Mouse (Mus musculus) spleen, postnatal 10 days (tissue): ENCODE measurements around the gene Dhps.
"Not testable (repeated sequence)": the region's sequence is repeated elsewhere in the genome, so short reads cannot be mapped to it uniquely, and the experiment has no call there.

Experiments
- DNase-seq, 2 experiments: peaks; one replicate each; pipeline ENCODE4 v3.0.0; 2021 to 2022; ENCODE audit warnings: low spot score in 2 of 2

The Dhps gene

DNA sequence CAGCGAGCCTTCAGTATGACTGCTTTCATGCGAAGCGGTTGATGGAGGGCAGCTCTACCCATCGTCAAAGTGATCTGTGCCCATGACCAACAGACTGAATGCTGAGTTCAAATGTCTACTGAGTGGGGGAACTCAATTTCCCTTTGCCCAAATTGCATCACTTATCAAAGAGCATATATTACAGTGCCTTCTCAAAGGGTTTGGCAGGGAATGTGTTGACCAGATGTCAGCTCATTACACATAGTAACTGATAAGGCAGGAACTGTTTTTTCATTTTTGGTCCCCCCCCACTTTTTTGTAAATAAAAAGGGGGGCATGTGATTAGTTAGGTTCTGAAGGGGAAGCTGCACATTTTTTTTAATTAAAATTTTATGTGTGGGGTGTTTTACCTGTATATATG lies 9.0 kb upstream of the Dhps start:
- no peak for DNase-seq

DNA sequence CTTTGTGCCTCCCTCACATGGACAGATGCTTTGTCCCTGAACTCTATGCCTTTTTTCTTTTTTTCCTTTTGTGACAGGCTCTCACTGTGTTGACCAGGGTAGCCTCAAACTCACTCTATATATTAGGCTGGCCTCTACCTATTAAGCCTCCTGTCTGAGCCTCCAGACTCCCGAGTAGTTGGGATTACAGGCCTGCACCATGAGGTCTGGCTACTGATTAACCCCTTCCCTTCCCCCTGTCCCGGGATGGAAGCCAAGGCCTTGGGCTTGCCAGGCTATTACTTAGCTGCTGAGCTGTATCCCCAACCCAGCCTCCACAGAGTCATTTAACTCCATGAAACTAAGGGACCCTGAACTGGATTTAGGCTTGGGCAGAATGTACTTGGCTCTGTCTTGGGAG lies 6.3 kb upstream of the Dhps start:
- no peak for DNase-seq

DNA sequence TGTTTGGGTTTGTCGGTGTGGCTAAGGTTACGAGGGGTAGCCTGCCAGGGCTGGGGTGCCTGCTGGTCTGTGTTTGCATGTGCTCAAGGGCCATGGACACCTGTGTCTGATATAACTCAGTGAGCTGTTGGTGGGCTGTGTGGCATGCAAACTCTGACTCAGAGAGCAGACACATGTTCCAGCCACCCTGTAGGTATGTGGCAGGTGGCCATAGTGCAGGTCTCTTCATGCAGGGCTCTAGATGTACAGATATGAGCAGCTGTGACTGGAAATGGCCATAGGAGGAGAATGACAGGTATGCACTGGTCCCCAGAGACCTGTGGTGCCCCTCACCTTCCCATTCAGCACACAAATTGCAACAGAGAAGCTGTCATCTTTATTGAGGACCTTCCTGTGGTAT lies 4.4 kb upstream of the Dhps start:
- DNase-seq: no peak

DNA sequence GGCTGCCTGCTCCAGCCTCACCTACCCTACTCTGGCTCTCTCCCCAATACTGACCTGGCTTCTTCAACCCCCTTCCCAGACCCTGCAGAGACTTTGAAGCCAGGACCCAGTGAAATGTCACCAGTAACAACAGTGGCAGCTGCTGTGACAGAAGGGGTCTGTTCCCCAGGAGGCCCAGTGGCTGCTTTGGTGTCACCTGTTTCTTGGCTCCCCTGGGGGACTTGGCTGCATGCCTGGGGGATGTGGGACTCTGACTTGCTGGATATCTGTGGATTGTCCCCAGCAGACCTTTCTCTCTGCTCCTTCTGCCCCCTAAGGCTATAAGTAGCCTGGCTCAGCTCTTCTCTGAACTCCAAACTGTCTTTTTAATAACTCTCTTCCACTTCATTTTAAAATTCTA lies 3.6 kb upstream of the Dhps start, which contains the start of gene Gm5741:
Gene Gm5741 (minus strand): TSS at position 1 of the 400 bp plus-strand sequence.
- no peak for DNase-seq

DNA sequence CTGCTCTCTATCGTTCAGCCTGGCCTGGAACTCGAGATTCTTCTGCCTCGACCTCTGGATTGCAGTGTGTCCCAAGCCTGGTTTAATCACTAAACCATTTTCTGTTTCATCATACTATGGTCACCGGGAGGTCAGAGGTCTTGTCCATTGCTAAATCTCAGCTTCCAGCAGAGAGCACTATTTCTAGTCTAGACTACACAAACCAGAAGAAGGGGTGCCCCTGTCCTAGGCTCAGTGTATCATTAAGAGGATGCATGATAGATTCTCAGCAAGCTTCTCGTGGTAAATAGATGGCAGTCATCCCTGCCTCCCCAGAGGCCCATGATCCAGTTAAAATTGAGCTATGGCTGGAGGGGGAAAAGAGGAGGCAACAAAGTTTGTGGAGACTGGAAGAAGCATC lies 516 bp upstream of the Dhps start:
- no peak for DNase-seq

DNA sequence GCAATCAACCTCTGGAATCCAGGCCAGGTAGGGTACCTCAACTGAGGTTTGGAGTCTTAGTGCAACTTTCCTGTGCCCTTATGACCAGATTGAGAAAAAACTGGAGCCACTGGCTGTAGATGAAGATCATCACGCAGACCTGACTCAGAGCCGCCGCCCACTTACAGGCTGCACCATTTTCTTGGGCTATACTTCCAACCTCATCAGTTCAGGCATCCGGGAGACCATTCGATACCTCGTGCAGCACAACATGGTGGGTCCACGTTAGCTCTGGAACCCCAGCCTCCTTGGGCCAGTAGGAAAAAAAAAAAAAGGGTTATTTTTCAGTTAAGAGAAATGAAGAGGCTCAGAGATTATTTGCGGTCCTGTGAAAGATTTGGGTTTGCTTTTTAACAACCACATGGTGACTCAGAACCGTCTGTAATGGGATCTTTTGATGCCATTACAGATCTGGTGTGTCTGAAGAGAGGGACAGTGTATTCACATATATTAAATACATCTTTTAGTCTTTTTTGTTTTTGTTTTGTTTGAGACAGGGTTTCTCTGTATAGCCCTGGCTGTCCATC lies 890 bp downstream of the Dhps start:
- DNase-seq: no peak

DNA sequence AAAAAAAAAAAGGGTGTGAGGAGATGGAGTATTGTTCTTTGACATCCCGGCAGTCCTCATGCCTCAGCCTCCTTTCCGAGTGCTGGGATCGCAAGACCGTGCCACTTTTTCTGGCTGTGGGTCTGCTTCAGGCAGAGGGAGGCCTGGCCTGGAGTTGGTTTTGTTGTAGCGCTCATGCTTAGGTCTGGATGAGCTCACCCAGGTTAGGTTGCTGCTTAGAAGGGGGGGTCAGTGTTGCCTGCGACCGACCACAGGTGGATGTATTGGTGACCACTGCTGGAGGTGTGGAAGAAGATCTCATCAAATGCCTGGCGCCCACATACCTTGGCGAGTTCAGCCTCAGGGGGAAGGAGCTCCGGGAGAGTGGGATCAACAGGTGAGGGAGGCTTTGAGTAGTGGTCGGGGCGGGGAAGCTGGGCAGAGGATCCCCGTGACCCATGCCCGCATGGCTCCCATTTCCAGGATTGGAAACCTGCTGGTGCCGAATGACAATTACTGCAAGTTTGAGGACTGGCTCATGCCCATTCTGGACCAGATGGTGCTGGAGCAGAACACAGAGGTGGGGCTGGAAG lies 1.6 kb downstream of the Dhps start:
- no peak for DNase-seq

DNA sequence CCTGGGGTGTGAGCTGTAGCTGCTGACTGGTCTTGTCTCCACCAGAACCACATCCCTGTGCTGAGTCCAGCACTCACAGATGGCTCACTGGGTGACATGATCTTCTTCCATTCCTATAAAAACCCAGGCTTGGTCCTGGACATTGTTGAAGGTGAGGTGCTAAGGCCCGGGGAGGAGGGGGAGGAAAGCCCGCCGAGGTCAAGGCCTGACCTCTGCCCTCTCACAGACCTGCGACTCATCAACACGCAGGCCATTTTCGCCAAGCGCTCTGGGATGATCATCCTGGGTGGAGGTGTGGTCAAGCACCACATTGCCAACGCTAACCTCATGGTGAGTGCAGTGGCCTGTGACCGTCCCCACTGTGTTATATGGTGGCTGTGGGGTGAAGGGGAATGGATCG lies 2.6 kb downstream of the Dhps start:
- no peak for DNase-seq

DNA sequence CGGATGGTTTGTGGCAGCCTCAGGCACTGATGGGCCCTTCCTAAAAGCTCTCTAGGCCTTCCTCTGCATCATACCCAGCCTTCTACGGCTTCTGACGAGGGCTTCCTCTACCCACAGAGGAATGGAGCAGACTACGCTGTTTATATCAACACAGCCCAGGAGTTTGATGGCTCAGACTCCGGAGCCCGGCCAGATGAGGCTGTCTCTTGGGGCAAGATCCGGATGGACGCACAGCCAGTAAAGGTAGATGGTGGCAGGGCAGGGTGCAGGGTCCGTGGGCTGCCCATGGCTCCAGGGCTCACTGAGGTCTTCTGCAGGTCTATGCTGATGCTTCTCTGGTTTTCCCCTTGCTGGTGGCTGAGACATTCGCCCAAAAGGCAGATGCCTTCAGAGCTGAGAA lies 3.1 kb downstream of the Dhps start:
- DNase-seq: no peak

DNA sequence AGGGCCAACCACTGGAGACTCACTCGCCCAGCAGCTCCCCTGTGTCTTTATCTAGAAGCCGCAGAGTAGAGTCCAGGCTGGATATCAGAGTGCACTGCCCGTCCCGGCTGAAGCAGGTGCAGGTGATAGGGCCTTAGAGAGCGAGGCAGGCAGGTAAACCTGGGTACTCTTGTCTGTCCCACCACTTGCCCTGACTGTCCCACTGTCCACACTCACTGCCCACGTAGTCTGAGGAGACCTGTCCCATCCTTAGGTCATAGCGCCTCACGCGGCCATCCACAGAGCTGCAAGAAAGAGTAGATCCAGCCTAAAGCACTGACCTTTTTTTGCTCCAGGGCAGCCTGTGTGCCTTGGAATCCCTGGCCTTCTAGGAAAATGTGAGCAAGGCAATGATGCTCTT lies 4.4 kb downstream of the Dhps start:
- peak; percentile 62 to 78 for DNase-seq

DNA sequence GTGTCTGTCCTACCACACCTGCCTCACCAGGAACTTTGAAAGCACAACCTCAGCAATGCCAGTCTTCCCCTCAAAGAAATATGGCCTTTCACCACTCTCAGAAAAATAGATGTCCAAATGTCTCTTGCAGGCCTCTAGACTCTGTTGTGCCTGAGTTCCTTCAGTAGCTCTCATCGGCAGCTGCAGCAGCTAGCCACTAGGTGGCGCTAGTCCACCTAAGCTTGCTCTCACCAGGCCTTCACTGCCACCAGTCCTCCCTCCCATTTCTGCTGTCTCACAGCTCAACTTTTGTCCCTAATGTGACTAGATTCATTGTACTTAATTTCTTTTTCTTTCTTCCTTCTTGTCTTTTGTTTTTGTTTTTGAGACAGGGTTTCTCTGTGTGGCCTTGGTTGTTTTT lies 5.4 kb downstream of the Dhps start:
- peak; percentile 70 to 86 for DNase-seq

DNA sequence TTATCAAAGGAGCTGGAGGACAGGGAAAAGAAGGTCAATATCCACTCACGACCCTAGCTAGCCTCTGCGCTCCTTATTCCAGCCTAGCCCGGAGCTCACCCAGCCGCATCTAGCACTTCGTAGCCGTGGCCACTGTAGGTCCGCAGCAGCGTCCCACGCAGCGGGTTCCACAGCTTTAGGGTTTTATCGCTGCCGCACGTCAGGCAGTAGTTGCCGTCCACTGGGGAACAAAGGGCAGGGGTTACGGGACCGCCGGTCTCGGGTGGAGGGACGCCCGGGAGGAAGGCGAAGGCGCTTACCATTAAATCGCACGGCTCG lies 8.6 kb downstream of the Dhps start:
- peak; percentile 67 to 80 for DNase-seq

DNA sequence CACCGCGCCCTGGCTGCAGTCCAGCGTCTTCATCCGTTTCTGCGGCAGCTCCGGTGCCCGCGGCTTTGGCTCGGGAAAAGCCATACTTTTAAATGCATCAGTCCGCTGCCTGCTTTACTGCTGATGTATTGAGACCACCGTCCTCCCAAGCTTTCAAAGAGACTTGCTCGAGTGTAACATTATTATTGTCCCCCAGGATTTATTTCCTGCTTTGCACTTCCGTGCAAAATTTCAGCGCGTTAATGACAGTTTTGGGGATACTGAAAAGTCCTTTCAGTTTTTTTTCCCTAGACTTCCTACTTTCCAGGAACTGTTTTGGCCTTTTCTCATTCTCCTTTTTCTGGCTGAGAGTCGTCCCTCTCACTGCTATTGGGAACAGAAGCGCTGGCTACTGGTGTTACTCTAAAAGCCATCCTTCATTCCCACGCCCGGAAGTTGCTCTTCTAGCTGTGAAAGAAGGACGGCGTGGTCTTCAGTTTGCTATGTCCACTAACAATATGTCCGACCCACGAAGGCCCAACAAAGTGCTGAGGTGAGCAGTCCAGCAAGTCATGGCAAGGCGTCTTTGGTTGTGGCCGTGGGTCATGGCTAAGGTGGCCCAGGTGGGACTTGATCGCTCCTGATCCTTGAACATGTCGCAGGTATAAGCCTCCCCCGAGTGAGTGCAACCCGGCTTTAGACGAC lies 9.1 kb downstream of the Dhps start, which contains the start of gene Wdr83os:
Gene Wdr83os (plus strand): TSS at position 209 of the 684 bp plus-strand sequence.
- peak; percentile 72 to 79 for DNase-seq

DNA sequence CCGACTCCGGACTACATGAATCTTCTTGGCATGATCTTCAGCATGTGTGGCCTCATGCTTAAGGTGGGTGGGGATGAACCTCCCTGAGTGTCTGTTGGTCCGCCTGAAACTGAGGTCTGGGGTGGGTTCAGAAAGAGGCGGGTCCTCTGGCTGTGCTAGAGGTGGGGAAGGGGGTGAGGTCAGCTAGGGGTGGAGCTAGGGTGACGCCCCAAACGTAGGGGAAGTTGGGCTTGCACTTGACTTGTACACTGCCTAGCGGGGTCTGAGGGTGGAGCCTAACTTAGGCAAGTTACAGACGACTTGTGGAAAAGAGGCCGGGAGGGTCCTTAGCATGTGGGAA lies 9.6 kb downstream of the Dhps start, which contains the start of gene Wdr83:
Gene Wdr83 (minus strand): TSS at position 91 of the 340 bp plus-strand sequence.
- peak in 1 of 2 experiments; percentile 75 for DNase-seq

DNA sequence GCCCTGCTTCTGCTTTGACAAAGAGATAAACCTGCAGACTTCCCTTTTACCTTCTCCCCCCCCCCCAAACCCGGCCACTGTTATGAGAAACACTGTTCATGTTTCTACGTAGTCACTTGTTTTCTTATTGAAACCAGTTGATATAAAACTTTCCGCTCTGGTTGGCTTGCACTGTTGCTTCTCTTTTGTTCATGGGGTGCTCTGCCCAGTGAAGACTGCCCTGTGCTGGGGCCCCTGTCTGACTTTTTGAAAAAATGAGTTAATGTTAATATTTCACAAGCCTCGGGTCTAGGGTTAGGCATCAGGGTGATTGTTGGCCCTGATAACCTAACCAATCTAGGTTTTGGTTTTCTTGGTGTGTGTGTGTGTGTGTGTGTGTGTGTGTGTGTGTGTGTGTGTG lies 10.6 kb downstream of the Dhps start:
- not testable (repeated sequence) for DNase-seq

DNA sequence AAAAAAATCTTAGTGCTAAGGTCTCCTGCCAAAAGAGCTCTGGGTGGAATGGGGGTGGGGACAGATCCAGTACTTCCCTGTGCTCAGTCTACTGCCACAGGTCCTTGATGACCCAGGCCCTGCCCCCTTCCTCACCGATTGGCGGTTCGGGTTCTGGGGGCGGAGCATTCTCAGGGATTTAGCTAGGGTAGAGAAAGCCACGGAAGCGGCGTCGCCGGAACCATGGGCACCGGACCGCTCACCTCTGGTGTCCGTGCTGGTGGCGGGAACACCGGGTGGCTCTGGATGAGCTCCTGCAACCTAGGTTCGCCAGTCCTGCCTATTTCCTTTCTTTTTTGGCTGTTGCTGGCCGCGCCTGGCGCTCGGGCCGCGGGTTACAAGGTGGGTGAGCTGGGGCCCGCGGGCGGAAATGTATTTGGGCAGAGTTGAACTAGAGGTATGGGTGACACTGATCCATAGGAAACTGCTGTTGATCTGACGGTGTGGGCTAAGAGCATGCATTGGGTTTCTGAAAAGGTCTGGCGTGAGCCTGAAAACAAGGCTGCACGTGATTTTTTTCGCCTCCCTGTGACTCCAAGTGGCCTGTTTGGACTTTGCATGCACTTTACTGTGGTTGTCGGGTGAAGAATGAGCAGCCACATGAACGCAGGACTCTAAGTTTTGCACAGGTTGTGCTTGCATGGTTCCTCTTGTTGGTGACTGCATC lies 11.7 kb downstream of the Dhps start, which contains the start of gene Man2b1:
Gene Man2b1 (plus strand): TSS at position 163 of the 706 bp plus-strand sequence.
- peak; percentile 69 to 90 for DNase-seq

DNA sequence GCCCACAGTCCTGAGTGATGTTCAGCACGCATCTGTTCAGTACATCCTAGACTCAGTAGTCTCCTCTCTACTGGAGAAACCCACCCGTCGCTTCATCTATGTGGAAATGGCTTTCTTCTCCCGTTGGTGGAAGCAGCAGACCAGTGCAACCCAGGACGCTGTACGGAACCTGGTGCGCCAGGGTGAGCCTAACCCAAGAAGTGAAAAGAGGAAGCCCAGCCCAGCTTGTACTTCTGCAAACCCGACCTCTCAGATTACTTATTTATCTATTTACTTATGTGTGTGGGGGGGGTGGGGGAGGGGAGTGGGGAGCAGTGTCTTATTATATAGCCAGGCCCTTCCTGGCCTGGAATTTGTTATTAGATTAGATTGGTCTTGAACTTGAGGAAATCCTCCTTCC lies 13.1 kb downstream of the Dhps start:
- peak in 1 of 2 experiments; percentile 56 for DNase-seq

DNA sequence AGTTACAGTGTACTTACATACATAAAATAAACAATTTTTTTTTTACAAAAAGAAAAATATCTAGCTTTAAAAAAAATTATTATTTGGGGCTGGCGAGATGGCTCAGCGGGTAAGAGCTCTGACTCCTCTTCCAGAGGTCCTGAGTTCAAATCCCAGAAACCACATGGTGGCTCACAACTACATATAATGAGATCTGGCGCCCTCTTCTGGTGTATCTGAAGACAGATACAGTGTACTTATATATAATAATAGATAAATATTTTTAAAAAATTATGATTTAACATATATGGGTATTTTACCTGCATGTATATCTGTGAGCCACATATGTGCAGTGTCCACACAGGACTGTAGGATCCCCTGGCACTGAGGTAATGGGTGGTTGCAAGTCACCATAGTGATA lies 14.7 kb downstream of the Dhps start:
- no peak for DNase-seq

DNA sequence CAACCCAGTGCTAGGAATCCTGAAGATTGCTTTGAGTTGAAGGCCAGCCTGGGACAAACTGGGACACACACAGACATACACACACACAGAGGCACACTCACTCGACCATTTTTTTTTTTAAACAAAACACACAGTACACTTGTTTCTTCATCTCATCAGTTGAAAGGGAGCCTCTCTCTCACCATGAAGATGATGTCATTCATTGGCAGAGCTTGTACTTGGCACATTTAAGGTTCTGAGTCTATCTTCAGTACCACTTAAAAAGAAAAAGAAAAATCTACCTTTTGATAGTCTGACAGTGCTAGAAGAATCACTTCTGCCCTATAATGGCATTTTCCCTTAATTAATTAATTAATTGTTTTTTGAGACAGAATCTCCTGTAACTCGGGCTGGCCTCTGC lies 17.2 kb downstream of the Dhps start:
- no peak for DNase-seq

DNA sequence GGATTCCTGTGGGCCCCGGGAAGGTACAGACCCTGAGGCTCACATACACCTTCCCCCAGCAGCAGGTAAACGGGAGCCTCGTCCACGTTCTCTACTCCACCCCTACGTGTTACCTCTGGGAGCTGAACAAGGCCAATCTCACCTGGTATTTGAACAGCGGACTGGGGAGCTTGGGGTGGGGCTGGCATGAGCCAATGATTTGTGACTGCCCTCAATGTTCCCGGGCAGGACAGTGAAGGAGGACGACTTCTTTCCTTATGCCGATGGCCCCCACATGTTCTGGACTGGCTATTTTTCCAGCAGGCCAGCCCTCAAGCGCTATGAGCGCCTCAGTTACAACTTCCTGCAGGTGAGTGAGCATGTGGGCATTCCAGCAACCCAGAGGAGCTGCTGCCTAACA lies 19.3 kb downstream of the Dhps start:
- no peak for DNase-seq

DNA sequence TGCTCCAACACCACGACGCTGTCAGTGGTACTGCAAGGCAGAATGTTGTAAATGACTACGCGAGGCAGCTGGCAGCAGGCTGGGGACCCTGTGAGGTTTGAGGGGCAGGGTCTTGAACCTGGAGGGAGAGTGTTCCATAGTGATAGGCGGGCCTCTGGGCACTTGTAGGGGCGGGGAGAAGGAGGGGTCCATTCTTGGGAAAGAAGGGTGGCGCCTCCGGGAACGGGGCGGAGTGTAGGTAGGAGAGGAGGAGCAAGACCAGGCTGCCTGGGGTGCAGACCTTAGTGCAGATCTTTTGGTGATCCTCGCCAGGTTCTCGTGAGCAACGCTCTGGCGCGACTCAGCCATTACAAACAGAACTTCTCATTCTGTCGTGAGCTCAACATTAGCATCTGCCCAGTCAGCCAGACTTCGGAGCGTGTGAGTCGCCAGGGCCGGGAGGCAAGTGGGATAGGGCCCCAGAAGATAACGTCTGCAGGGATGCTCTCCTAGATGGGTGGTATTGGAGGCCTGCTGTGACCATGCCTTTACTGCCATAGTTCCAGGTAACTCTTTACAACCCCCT lies 20.1 kb downstream of the Dhps start:
- DNase-seq: no peak

DNA sequence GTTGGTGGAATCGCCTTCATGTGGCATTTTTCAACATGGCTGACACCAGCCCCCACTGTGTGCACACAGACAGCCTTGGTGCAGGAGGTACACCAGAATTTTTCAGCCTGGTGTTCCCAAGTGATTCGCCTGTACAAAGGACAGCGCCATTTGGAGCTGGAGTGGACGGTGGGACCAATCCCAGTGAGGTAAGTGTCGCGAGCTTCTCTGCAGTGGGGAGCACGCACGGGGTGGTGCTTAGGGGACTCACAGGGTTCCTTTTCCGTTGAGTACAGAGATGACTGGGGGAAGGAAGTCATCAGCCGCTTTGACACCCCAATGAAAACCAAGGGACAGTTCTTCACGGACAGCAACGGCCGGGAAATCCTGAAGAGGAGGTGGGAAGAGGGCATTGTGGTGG lies 23.5 kb downstream of the Dhps start:
- no peak for DNase-seq

DNA sequence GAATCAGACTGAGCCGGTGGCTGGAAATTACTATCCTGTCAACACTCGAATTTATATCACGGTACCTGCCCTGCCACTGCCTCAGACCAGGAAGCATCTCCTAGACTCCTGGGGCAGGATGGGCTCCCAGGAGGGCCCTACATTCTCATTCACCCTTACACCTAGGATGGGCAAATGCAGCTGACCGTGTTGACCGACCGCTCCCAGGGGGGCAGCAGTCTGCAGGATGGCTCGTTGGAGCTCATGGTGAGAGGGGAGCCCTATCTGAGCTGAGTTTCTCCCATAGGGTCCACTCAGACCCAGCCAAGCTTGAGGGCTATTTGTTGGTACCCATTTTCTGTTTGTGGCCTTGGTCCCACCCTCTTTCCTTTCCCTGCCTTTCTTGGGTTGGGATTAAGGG lies 24.0 kb downstream of the Dhps start:
- no peak for DNase-seq
